Mouse (Mus musculus) testis, adult 2 months (tissue): ENCODE measurements at regions not wholly inside any gene's neighbourhood (a gene's known extent, or its start where the extent isn't known, plus 50 kb on each side); places are given as distances from the start of the nearest gene placed in this dataset.

ENCODE experiments used
- H3K27ac ChIP-seq: fragments of 200-500 bp; 2 replicates; pipeline ENCODE4 v1.5.1; 2012; ENCODE audit warnings: low read depth, low read length; ENCODE audit not compliant: control insufficient read depth, insufficient read depth
- H3K27me3 ChIP-seq: fragments of 200-500 bp; 2 replicates; pipeline ENCODE4 v1.6.1; 2012; ENCODE audit warnings: mild to moderate bottlenecking, low read length, moderate library complexity; ENCODE audit not compliant: control insufficient read depth, insufficient read depth
- H3K36me3 ChIP-seq: fragments of 200-500 bp; 2 replicates; pipeline ENCODE4 v1.6.1; 2012; ENCODE audit warnings: mild to moderate bottlenecking, low read length; ENCODE audit not compliant: control insufficient read depth, insufficient read depth
- H3K4me1 ChIP-seq: fragments of 200-500 bp; 2 replicates; pipeline ENCODE4 v1.6.1; 2012; ENCODE audit warnings: low read length; ENCODE audit not compliant: control insufficient read depth, insufficient read depth
- H3K4me3 ChIP-seq: fragments of 200-500 bp; 2 replicates; pipeline ENCODE4 v1.5.1; 2012; ENCODE audit warnings: low read depth, mild to moderate bottlenecking, low read length, moderate library complexity, mixed read lengths; ENCODE audit not compliant: control insufficient read depth
- CTCF ChIP-seq: fragments of 200-500 bp; IDR thresholded peaks from 2 replicates; pipeline ENCODE4 v1.5.1; 2012; ENCODE audit warnings: low read depth, mild to moderate bottlenecking, inconsistent platforms, low read length, moderate library complexity; ENCODE audit not compliant: control insufficient read depth, insufficient read depth, insufficient replicate concordance
- POLR2A ChIP-seq: fragments of 200-500 bp; IDR thresholded peaks from 2 replicates; pipeline ENCODE4 v1.6.1; 2012; ENCODE audit warnings: low read depth, mild to moderate bottlenecking, inconsistent platforms, low read length, moderate library complexity; ENCODE audit not compliant: control insufficient read depth

DNA sequence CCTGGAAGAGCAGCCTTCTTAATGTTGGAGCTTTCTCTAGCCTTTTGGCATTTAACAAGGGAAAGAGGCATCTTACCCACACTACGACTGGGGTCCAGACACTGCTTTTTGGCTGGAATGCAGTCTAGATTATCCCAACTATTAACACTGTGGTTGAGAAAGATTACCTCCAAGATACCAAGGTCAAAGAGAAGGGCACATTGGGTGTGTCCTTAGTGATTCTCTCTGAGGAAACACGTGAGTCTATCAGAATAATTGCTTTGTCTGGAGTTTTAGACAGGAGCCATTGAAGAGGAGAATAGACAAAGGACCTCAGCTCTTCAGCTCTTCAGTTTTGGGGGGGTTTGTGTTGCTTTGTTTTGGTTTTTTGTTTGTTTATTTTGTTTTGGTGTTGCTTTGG, 234.0 kb upstream of the Mgmt start:
- no peak overlapping the region for H3K4me3 ChIP-seq
- H3K27ac ChIP-seq = no peak overlapping the region
- no peaks in the 10 kb centered on the region for H3K36me3 ChIP-seq
- H3K4me1 ChIP-seq = no peaks in the 10 kb centered on the region
- no peaks in the 10 kb centered on the region for H3K27me3 ChIP-seq
- no peak for TF ChIP-seq POLR2A
- no peak for TF ChIP-seq CTCF

GRCm38 (mm10) chr7:136664424-136665082, 229.9 kb upstream of the Mgmt start:
- no peak for TF ChIP-seq CTCF
- no peak for TF ChIP-seq POLR2A
- Histone ChIP-seq H3K4me1 (no peaks in the 10 kb centered on the region), H3K36me3 (no peaks in the 10 kb centered on the region), H3K27me3 (no peaks in the 10 kb centered on the region), H3K27ac (no peak overlapping the region), H3K4me3 (no peak overlapping the region)

GRCm38 (mm10) chr7:136665901-136666300, 228.5 kb upstream of the Mgmt start:
- Histone ChIP-seq H3K4me1 (no peaks in the 10 kb centered on the region), H3K36me3 (no peaks in the 10 kb centered on the region), H3K4me3 (no peak overlapping the region), H3K27me3 (no peaks in the 10 kb centered on the region), H3K27ac (no peak overlapping the region)
- no peak for TF ChIP-seq POLR2A
- no peak for TF ChIP-seq CTCF

GRCm38 (mm10) chr7:136666707-136667106, 227.7 kb upstream of the Mgmt start:
- no peaks in the 10 kb centered on the region for H3K27me3 ChIP-seq
- TF ChIP-seq POLR2A (no peak), CTCF (no peak)
- no peak overlapping the region for H3K4me3 ChIP-seq

DNA sequence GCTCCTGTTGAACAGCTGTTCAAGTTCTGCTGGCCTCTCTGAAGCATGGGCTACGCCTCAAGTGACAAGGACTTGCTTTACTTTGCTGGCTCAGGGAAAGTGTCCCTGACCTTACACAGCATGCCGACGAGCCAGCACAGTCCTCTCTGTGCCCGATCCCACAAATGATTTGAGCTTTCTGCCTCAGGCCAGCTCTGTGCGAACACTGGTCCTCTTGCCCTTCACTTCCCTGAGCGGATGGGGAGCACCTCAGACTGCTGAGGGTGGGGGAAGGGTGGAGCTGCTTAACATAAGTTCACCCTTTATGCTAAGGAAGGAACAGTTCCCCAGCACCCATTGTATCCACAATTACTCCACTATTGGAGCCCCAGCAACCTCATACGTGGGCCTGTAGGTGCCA, 223.7 kb upstream of the Mgmt start:
- Histone ChIP-seq H3K4me3 (no peak overlapping the region), H3K27ac (no peak overlapping the region), H3K27me3 (no peaks in the 10 kb centered on the region), H3K36me3 (no peaks in the 10 kb centered on the region), H3K4me1 (no peaks in the 10 kb centered on the region)
- no peak for TF ChIP-seq CTCF
- TF ChIP-seq POLR2A = no peak

More at GRCm38 (mm10) chr7:136666707-136667106, 227.7 kb upstream of the Mgmt start:
- H3K4me1 ChIP-seq = no peaks in the 10 kb centered on the region
- no peak overlapping the region for H3K27ac ChIP-seq
- no peaks in the 10 kb centered on the region for H3K36me3 ChIP-seq

DNA sequence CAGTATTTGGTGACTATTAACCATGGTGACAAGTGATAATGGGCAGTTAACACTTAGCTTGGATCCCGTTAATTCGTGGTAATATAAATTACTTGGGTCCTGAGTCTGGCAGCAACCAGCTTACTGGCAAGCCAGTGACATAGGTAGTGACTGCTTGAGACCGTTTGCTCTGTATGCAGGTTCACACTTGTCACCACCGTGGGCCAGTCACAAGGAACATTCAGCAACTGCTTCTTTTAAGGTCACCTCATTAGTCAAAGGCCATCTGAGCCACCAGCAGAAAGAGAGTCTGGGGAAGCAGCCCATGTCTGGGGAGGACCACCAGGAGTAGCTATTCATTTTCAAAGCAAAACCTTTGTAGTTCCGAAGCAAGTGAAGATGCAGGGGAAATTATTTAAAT, 220.3 kb upstream of the Mgmt start:
- Histone ChIP-seq H3K4me3 (no peak overlapping the region), H3K27ac (no peak overlapping the region), H3K27me3 (no peaks in the 10 kb centered on the region), H3K4me1 (no peaks in the 10 kb centered on the region), H3K36me3 (no peaks in the 10 kb centered on the region)
- TF ChIP-seq POLR2A (no peak), CTCF (no peak)

DNA sequence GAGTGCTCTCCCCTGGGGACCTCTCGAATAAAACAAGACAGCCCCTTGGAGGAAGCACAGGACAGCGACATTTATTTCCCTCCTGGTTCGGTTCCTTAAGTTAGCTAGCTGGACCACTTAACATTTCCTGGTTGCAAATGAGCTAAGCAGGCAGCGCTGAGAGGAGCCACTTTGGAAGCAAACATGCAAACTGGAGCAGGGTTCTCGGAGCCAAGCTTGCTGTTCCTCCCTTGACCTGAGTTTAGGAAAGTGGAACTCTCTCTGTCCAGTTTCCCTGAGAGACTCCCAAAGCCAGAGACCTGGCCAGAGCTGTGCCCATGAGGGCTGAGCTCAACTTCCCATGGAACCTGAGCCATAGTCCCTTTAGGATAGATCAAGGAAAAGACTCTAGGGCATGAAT, 219.4 kb upstream of the Mgmt start:
- Histone ChIP-seq H3K27ac (no peak overlapping the region), H3K4me1 (no peaks in the 10 kb centered on the region), H3K36me3 (no peaks in the 10 kb centered on the region), H3K27me3 (no peaks in the 10 kb centered on the region), H3K4me3 (no peak overlapping the region)
- TF ChIP-seq POLR2A (no peak), CTCF (no peak)
